Mouse (Mus musculus): ENCODE results near the gene Pepd. TPM values are rescaled to one million over a fixed set of nuclear protein-coding genes. Genes with fewer than 3 reads are reported as not detected.

Gene Pepd
- total RNA-seq, 1 experiment from 2014 or later: 23.5 TPM

DNA sequence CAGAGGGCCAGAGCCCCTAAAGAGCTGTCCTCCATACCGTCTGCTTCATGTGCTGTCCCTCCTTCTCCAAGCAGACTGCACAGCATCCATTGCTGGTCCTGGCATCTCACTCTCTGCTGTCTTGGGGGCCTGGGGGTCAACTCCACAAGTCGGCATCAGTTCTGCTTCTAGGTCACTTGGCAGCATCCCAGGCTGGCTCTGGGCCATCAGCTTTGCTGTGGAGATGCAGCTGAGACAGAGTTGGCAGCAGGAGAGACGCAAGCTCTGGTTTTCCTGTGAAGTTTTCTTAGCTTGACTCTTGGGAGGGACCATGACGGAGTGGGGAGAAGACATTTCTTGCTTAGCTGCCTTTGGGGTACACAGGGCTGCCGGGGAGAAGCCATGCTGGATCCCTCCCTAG, 13.0 kb downstream of the Pepd start:
- no peak for ATAC-seq (replicated peaks in 1 of 2; ENCODE audit: insufficient read depth in 1 of 2, low FRiP score in 2 of 2, low TSS enrichment in 1 of 2, low read depth in 1 of 2, poor library complexity in 2 of 2, severe bottlenecking in 2 of 2)

DNA sequence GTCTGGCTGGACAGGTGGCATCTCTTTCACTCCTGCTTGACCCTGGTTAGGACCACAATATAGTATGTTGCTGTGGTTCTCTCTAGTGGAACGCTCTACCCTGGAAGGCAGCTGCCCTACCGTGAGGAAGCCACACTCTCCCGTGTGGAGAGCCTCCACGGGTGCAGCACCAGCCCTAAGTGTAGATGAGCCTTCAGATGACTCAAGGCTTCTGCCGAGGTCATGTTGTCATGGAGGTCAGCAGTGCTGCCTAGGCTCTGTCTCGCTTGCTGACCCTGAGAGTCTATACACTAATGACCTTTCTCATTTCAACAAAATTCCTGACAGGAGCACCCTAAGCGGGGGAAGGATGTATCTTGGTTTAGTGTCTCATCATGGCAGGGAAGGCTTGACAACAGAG, 13.8 kb downstream of the Pepd start:
- no peak for ATAC-seq (replicated peaks in 1 of 2; ENCODE audit: insufficient read depth in 1 of 2, low FRiP score in 2 of 2, low TSS enrichment in 1 of 2, low read depth in 1 of 2, poor library complexity in 2 of 2, severe bottlenecking in 2 of 2)

DNA sequence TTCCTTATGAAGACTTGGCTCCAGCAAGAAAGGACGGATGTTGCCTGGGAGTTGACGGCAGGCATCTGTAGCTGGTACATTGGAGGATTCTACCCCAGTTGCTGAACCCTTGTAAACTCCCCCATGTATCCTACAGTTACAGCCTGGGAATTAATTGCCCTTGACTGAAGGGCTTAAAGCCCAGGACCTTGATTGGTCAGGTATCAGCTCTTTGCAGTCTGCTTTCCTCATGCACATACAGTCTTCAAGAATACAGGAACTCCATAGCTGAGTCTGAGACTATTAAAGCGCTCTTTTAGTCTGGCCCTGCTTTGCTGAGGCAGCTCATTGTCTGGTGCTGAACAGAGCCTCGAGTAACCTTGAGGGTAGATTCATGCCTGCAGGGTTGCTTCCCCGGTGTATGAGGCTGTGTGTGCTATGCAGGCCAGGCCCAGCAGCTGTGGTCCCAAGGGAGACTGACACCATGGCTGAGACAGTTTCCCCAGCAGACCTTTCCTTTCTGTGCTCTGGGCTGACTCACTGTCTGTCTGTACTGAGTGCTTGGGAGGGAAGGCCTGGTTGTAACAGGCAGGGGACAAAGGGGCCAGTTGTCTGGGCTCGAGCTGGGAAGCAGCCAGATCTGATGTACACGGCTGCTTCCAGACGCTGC, 17.6 kb downstream of the Pepd start:
- no peak for ATAC-seq (replicated peaks in 1 of 2; ENCODE audit: insufficient read depth in 1 of 2, low FRiP score in 2 of 2, low TSS enrichment in 1 of 2, low read depth in 1 of 2, poor library complexity in 2 of 2, severe bottlenecking in 2 of 2)

DNA sequence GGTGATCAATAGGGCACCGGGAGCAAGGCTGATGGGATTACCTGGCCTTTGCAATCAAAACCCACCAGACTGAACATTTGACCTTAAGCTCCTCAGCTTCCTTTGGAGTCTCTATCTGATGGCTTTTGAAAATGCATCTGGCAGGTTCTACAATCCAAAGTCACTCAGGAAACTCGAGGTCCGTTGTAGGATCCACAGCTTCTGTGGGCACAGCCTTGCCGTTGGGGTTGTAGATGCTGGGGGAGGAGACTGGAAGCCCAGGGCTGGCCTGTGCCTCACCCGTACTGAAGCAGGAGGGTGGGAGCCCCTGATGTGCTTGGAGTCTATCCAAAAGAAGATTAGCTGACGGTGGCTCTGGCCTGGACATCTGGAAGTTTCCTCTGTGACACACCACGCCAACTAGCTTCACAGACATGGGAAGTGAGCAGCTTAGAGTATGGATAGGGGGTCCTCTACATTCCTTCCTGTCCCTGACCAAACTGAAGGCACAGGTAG, 18.1 kb downstream of the Pepd start:
- no peak for ATAC-seq (replicated peaks in 1 of 2; ENCODE audit: insufficient read depth in 1 of 2, low FRiP score in 2 of 2, low TSS enrichment in 1 of 2, low read depth in 1 of 2, poor library complexity in 2 of 2, severe bottlenecking in 2 of 2)

DNA sequence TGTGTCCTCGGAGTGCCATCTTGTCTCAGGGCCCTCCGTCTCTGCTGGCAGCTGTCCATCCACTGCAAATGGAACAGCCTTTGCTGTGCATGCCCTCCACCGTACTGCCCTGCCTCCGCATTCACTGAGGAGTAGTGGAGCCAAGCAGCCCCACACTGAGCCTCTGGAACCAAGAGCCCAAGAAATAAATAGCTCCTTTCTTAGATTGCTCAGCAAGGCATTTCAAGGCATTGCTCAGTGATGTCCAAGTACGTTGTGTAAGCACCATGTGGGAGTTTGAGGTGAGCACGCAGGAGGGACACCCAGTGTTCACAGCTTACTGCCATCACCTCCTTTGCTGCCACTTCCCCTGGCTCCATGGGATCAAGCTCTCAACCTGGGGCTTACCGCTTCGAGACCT, 20.5 kb downstream of the Pepd start:
- ATAC-seq (replicated peaks in 1 of 2; ENCODE audit: insufficient read depth in 1 of 2, low FRiP score in 2 of 2, low TSS enrichment in 1 of 2, low read depth in 1 of 2, poor library complexity in 2 of 2, severe bottlenecking in 2 of 2): no peak

DNA sequence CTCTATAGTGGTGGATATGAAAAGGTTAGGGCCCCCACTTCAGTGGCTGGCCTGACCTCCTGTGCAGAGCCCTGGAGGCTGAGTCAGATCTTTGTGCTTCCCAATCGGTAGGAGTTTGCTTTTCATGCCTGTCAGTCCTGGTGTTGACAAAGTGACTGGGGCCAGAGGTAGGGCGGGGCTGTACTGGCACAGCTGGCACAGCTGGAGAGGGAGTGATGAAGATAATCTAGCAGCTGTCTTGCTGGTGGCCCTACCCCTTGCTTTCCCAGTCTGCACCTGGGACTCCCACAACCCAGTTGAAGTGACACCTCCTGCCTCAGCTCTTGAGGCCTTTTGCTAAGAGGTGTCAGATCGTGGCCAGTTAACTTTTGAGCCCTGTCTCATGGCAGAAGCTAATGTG, 21.0 kb downstream of the Pepd start:
- ATAC-seq (replicated peaks in 1 of 2; ENCODE audit: insufficient read depth in 1 of 2, low FRiP score in 2 of 2, low TSS enrichment in 1 of 2, low read depth in 1 of 2, poor library complexity in 2 of 2, severe bottlenecking in 2 of 2): no peak

DNA sequence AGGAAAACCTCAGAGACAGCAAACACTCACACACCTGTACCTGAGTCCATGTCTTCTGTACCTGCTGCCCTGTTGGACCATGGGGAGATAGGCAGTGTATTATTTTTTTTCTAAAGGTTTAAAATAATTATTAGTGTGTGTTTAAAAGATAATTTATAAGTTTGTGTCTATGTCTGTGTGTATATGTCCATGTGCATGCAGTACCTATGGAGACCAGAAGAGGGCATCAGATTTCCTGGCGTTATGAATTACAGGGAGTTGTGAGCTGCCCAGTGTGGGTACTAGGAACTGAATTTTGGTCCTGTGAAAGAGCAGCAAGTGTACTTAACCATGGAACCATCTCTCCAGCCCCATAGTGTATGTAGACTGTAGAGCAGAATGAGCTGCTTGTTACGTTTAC, 24.2 kb downstream of the Pepd start:
- ATAC-seq (replicated peaks in 1 of 2; ENCODE audit: insufficient read depth in 1 of 2, low FRiP score in 2 of 2, low TSS enrichment in 1 of 2, low read depth in 1 of 2, poor library complexity in 2 of 2, severe bottlenecking in 2 of 2): no peak

DNA sequence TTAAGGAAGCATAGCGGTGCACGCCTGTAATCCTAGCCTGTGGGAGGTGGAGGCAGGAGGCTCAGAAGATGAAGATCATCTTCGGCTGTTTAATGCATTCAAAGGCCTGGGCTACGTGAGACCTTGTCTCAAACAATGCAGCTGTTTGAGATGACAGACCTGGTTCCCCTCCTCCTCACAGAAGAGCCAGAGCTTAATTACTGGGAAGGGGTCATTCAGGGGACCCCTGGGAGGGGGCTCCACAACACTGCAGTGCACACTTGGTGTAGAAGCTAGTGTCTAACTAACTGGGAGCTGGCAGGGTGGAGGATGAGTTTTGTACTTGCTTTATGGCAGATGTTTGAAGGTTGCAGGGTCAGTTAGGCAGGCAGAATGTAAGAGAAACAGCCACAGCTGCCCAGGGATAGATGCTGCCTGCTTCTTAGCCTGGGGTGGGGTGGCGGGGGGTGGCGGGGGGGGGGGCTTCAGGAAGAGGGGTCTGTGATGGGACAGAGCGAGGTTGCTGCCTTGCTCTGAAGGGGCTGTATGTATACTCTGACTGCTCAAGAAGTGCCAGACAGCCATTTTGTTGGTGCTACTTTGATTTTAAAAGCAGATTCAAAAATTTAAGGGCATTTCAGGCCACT, 26.6 kb downstream of the Pepd start:
- ATAC-seq (replicated peaks in 1 of 2; ENCODE audit: insufficient read depth in 1 of 2, low FRiP score in 2 of 2, low TSS enrichment in 1 of 2, low read depth in 1 of 2, poor library complexity in 2 of 2, severe bottlenecking in 2 of 2): no peak

DNA sequence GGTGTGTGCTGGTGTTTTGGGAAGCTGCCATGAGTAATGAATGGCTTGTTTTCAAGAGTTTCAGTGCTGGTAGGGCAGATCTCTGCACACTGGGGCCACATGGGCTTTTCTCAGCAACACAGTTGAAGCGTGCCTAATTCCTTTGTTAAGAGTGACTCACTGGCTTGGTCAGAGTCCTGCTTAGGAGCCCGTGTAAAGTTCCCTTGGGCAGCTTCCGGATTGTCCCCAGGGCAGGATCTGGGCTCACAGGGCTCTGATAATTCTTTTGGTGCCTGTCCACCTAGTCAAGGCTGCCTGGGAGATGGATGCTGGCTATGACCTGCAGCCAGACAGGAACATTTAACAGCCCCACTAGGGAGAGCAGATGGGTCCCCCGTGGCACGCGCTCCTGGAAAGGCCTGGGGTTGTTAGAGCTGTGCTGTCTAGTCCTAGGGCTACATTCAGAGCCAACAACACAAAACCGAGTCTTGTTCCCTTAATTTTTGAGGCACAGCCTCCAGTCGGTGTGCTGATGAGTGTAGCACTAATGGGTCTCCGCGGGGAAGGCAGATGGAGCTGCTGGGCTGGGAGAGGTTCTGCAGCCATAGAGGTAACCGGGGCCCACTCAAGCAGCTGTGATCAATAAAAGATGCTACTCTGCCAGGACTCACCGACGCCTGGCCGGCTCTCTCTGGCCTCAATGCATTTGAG, 27.2 kb downstream of the Pepd start:
- no peak for ATAC-seq (replicated peaks in 1 of 2; ENCODE audit: insufficient read depth in 1 of 2, low FRiP score in 2 of 2, low TSS enrichment in 1 of 2, low read depth in 1 of 2, poor library complexity in 2 of 2, severe bottlenecking in 2 of 2)

DNA sequence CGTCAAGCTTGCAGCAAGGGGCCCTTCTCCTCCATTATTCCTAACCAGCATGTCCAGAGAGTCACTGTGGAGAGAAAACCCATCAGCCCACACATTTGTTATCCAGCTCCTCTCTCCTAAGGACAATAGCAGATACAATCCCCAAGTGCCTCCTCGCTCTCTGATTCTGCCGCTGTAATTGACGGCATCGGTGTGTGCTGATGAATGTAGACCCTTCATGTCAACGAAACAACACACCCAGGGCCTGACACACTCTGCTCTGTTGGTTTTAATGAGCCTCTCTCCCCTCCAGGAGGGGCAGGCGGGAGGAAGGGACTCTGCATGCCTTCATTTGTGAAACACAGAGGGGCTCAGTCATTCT, 27.8 kb downstream of the Pepd start:
- ATAC-seq (replicated peaks in 1 of 2; ENCODE audit: insufficient read depth in 1 of 2, low FRiP score in 2 of 2, low TSS enrichment in 1 of 2, low read depth in 1 of 2, poor library complexity in 2 of 2, severe bottlenecking in 2 of 2): no peak

DNA sequence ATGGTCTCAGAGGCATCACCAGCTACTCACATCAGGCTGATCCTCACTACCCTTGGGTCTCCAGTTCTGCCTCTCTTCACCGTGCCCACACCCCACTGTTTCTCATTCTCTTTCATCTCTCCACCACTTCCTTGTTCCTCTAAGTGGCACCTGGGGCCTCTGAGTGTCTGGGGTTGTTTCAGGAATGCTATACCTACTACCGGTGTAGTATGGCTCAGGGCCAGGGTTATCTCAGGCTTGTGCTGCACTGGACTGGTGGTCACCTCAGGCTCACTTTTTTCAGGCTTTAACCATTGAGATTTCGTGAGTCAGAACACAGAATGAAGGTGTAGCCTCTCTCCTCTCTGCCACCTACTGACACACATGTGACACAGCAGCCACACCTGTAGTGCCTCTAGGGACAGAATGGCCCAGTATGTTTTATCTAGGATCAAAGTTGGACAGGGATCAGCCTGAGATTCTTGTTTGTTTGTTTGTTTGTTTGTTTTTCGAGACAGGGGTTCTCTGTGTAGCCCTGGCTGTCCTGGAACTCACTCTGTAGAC, 31.5 kb downstream of the Pepd start:
- no peak for ATAC-seq (replicated peaks in 1 of 2; ENCODE audit: insufficient read depth in 1 of 2, low FRiP score in 2 of 2, low TSS enrichment in 1 of 2, low read depth in 1 of 2, poor library complexity in 2 of 2, severe bottlenecking in 2 of 2)

DNA sequence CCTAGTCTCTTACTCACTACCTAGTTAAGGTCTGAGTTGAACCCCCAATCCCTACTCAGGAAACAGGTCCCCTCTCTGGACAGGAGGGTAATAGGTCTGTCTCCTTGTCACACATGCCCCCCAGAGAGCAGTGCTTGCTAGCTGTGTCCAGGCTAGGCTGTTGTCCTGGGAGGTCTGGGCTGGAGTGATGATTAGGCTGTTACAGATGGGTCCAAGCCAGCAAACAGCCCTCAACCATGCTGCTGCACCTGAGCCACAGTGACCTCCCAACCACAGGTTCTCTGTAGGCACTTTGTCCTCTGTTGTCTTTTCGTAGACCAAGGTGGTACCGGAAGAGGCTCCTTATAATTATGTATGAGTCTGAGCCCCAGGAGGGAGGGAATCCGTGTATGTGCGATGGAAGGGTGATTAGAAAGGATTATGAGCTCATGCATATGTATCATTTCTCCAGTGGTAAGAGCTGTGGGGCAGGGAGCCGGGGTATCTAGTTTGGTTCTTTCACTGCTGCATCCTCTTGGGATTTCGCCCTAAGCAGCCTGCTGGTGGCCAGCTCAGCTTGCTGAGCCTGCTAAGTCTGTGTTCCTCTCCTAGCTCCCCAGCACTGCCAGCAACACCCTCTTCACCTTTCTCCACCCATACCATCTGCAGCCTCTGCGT, 34.2 kb downstream of the Pepd start:
- no peak for ATAC-seq (replicated peaks in 1 of 2; ENCODE audit: insufficient read depth in 1 of 2, low FRiP score in 2 of 2, low TSS enrichment in 1 of 2, low read depth in 1 of 2, poor library complexity in 2 of 2, severe bottlenecking in 2 of 2)

DNA sequence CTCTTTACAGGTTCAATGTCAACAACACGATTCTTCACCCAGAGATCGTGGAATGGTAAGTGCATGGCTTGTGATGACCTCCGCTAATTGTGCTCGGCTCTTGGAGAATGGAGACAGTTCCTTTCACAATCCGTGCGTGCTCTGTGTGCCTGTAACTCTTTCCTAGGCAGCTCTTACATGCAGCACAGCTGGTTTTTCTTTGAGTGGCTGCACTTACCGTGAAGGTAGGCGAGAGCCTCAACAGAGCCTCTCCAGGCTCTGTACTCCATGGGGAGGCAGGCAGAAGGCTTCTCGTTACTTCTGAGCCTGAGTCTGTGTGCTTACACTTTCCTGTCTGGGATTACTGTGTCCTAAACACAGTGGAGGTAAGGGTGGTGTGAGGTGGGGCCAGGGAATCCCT, 42.4 kb downstream of the Pepd start:
- no peak for ATAC-seq (replicated peaks in 1 of 2; ENCODE audit: insufficient read depth in 1 of 2, low FRiP score in 2 of 2, low TSS enrichment in 1 of 2, low read depth in 1 of 2, poor library complexity in 2 of 2, severe bottlenecking in 2 of 2)

DNA sequence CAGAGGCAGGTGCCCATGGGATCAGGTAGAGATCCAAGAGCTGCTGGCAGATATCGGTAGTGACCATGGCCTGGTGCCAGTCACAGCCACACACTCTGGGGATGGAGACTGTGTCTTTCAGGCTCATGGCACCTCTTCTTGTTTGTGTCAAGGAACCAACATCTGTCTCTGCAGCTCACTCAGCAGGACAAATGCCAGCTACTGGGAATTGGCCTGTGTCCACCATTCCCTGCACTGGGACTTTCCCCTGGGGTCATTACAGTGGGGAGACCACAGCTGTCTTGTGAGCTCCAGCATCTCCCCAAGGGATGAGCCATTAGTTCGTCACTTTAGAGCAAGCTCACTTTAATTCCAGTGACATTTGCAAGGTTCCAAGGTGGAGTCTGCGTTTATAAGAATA, 43.1 kb downstream of the Pepd start:
- ATAC-seq (replicated peaks in 1 of 2; ENCODE audit: insufficient read depth in 1 of 2, low FRiP score in 2 of 2, low TSS enrichment in 1 of 2, low read depth in 1 of 2, poor library complexity in 2 of 2, severe bottlenecking in 2 of 2): no peak

DNA sequence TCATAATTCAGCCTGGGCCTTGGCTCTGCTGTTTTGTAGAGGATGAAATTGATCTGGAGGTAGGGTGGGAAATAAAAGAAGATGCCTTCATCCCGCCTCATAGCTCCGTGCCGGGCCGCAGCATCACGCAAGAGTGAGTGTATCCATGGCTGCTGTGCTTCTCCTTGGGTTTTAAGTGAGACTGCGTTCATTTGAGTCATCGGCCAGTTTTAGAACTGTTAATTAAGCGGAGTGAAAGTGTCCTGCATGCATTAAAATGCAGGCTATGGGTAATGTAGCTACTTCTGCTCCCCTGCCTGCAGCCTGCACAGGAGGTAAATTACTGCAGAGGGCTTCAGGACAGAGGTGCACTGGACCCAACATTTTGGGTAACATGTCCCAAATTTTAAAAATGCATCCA, 45.0 kb downstream of the Pepd start:
- no peak for ATAC-seq (replicated peaks in 1 of 2; ENCODE audit: insufficient read depth in 1 of 2, low FRiP score in 2 of 2, low TSS enrichment in 1 of 2, low read depth in 1 of 2, poor library complexity in 2 of 2, severe bottlenecking in 2 of 2)

DNA sequence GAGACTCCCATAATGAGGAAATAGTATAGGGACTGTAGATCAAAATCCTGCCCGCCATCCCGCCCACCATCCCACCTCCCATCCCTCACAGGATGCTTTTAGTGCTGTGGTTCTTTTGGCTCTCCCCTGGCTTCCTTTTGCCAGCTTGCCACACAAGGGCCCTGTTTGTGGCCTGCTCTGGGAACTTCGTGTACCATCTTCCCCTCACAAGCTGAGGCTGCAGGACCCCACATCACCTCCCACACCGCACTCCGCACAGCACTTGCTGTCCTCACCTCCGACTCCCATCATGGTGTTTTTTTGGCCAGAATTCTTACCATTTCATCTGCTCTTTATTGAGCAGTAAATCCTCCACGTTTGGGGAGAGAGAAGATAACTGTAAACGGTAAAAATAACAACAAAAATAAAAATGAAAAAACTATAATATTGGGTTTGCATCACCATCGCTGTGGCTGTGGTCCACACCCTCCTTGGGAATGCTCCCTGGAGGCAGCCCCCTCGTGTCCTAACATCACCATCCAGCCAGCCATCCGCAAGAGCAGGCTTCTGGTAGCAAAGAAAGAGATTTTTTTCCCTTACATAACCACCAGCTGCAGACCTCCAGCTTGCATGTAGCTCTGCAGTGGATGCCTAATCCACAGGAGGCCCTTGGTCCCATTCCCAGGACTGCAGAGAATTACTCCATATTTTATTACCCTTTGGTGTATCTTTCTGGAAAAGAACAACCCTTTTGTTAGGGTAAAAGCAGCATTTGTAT, 51.9 kb downstream of the Pepd start:
- no peak for ATAC-seq (replicated peaks in 1 of 2; ENCODE audit: insufficient read depth in 1 of 2, low FRiP score in 2 of 2, low TSS enrichment in 1 of 2, low read depth in 1 of 2, poor library complexity in 2 of 2, severe bottlenecking in 2 of 2)

DNA sequence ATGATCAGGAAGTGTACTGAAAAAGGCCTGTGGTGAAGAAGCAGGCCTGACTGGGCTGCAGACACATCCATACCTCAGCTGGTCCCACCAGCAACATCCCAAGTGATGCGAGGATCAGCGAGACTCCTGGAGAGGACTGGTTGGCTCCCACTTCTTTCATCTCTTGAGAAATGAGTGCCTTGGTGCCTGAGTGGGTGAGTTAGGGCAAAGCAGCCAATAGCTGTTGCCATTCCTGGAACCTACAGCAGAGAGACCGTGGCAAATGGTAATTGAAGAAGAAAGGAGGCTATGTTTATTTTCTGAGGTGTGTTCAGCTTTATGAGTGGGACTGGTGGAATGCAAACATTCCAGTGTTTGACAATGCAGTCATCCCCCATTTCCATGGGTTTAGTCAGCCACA, 55.2 kb downstream of the Pepd start:
- ATAC-seq (replicated peaks in 1 of 2; ENCODE audit: insufficient read depth in 1 of 2, low FRiP score in 2 of 2, low TSS enrichment in 1 of 2, low read depth in 1 of 2, poor library complexity in 2 of 2, severe bottlenecking in 2 of 2): no peak
